Mouse (Mus musculus) limb, embryonic 14.5 days (tissue): Measurements from ENCODE around the gene Gm5244. TPM values are rescaled to one million over a fixed set of nuclear protein-coding genes. Genes with fewer than 3 reads are reported as not detected.
A peak's percentile ranks its signal among the peaks of the same experiment; 100 is the strongest.

ENCODE experiments used
- ATAC-seq: fragments of 200-750 bp; cut with Nextera tagmentation; 2 replicates; pipeline ENCODE4 v1.8.0; 2017; ENCODE audit warnings: low read depth, moderate number of reproducible peaks, moderate TSS enrichment; ENCODE audit not compliant: low FRiP score
- DNase-seq: peaks from one replicate; pipeline ENCODE4 v3.0.0-alpha.2; 2015; ENCODE audit warnings: low spot score
- H3K27ac ChIP-seq: fragments of 300-500 bp; sonication (generic); replicated peaks from 2 replicates; pipeline ENCODE4 v1.5.1; 2014; ENCODE audit warnings: low read depth, mild to moderate bottlenecking, low read length, moderate library complexity, mixed read lengths
- H3K27me3 ChIP-seq: fragments of 300-500 bp; sonication (generic); 2 replicates; pipeline ENCODE4 v1.6.1; 2014; ENCODE audit warnings: low read length, mixed read lengths; ENCODE audit not compliant: control insufficient read depth, insufficient read depth
- H3K36me3 ChIP-seq: fragments of 300-500 bp; sonication (generic); 2 replicates; pipeline ENCODE4 v1.6.1; 2014; ENCODE audit warnings: mild to moderate bottlenecking, low read length, moderate library complexity, mixed read lengths; ENCODE audit not compliant: control insufficient read depth, insufficient read depth
- H3K4me1 ChIP-seq: fragments of 300-500 bp; sonication (generic); 2 replicates; pipeline ENCODE4 v1.6.1; 2014; ENCODE audit warnings: antibody characterized with exemption, low read length, mixed read lengths; ENCODE audit not compliant: control insufficient read depth, insufficient read depth
- H3K4me2 ChIP-seq: fragments of 300-500 bp; sonication (generic); replicated peaks from 2 replicates; pipeline ENCODE4 v1.6.1; 2014; ENCODE audit warnings: low read depth, mild to moderate bottlenecking, low read length, moderate library complexity; ENCODE audit not compliant: severe bottlenecking
- H3K4me3 ChIP-seq: fragments of 300-500 bp; sonication (generic); replicated peaks from 2 replicates; pipeline ENCODE4 v1.5.1; 2014; ENCODE audit warnings: low read length
- H3K9ac ChIP-seq: fragments of 300-500 bp; sonication (generic); 2 replicates; pipeline ENCODE4 v1.6.1; 2014; ENCODE audit warnings: mild to moderate bottlenecking, low read depth, low read length, moderate library complexity; ENCODE audit not compliant: severe bottlenecking
- H3K9me3 ChIP-seq: fragments of 300-500 bp; sonication (generic); 2 replicates; pipeline ENCODE4 v1.6.1; 2016; ENCODE audit warnings: low read length; ENCODE audit not compliant: control insufficient read depth
- POLR2A ChIP-seq: fragments of 200-500 bp; IDR thresholded peaks from 2 replicates; pipeline ENCODE4 v1.8.0; 2012; ENCODE audit warnings: inconsistent platforms, mild to moderate bottlenecking, moderate library complexity, borderline replicate concordance; ENCODE audit not compliant: insufficient read depth, insufficient read length; ENCODE audit errors: extremely low read depth
- WGBS: fragments of 180-500 bp; shearing (Covaris S2); extraction: QIAGEN DNeasy Blood & Tissue Kit; methylation state at CpG from one replicate; pipeline ENCODE4 v1.1.7; 2014; 5-methylcytosine and 5-hydroxymethylcytosine counted together
- polyA plus RNA-seq, 2 experiments: library from polyadenylated mRNA; depleted of rRNA in 1 of 2; stranded (reverse) in 1 of 2; unstranded in 1 of 2; fragments of >200 nt; fragmentation: Nextera tagmentation in 1 of 2; extraction: Ambion mirVana in 1 of 2; gene quantifications; 2 replicates each; pipeline versions ENCODE4 v1.2.1 to v1.2.3; 2012 to 2014

Gm5244 gene
- polyA plus RNA-seq, 2 experiments: not detected

- H3K4me2 ChIP-seq: no peak overlapping the region
- H3K4me1 ChIP-seq: no peaks in the 10 kb centered on the region
- no peaks in the 10 kb centered on the region for H3K36me3 ChIP-seq
- 97% methylated on average over 1 of the region's 1 CpGs for WGBS
- no peak for TF ChIP-seq POLR2A
- no peak overlapping the region for H3K4me3 ChIP-seq
- no peaks in the 10 kb centered on the region for H3K27me3 ChIP-seq
- no peak overlapping the region for H3K27ac ChIP-seq
- H3K9ac ChIP-seq: no peak overlapping the region
- H3K9me3 ChIP-seq: no peaks in the 10 kb centered on the region
- no peak for ATAC-seq
- no peak for DNase-seq
These were observed 28.0 kb upstream of the Gm5244 start for GRCm38 (mm10) chr19:12818507-12818906.

GRCm38 (mm10) chr19:12820383-12820782 is 26.1 kb upstream of the Gm5244 start:
- Histone ChIP-seq H3K9me3 (no peaks in the 10 kb centered on the region), H3K4me1 (no peaks in the 10 kb centered on the region), H3K4me2 (no peak overlapping the region), H3K4me3 (no peak overlapping the region), H3K27me3 (no peaks in the 10 kb centered on the region), H3K9ac (no peak overlapping the region), H3K27ac (no peak overlapping the region), H3K36me3 (no peaks in the 10 kb centered on the region)
- DNase-seq (peak; percentile 22), ATAC-seq (no peak)
- WGBS: 37% methylated on average over 4 of the region's 4 CpGs
- no peak for TF ChIP-seq POLR2A

GRCm38 (mm10) chr19:12824549-12824948 is 21.9 kb upstream of the Gm5244 start:
- Histone ChIP-seq H3K27ac (no peak overlapping the region), H3K36me3 (no peaks in the 10 kb centered on the region), H3K4me2 (no peak overlapping the region), H3K9ac (no peak overlapping the region), H3K4me3 (no peak overlapping the region), H3K27me3 (no peaks in the 10 kb centered on the region), H3K4me1 (no peaks in the 10 kb centered on the region), H3K9me3 (no peaks in the 10 kb centered on the region)
- DNase-seq (no peak), ATAC-seq (no peak)
- WGBS: 74% methylated on average over 4 of the region's 4 CpGs
- TF ChIP-seq POLR2A: no peak

GRCm38 (mm10) chr19:12830823-12831430 is 15.6 kb upstream of the Gm5244 start:
- Histone ChIP-seq H3K9ac (no peak overlapping the region), H3K4me1 (no peaks in the 10 kb centered on the region), H3K36me3 (no peaks in the 10 kb centered on the region), H3K4me2 (no peak overlapping the region), H3K27me3 (no peaks in the 10 kb centered on the region), H3K9me3 (no peaks in the 10 kb centered on the region), H3K4me3 (no peak overlapping the region), H3K27ac (no peak overlapping the region)
- no peak for TF ChIP-seq POLR2A
- ATAC-seq: no peak
- WGBS: 61% methylated on average over 2 of the region's 2 CpGs
- DNase-seq: no peak

GRCm38 (mm10) chr19:12831559-12831958 is 14.9 kb upstream of the Gm5244 start:
- WGBS: 75% methylated on average over 1 of the region's 1 CpGs
- H3K4me2 ChIP-seq: no peak overlapping the region
- no peaks in the 10 kb centered on the region for H3K36me3 ChIP-seq
- H3K4me1 ChIP-seq: no peaks in the 10 kb centered on the region
- no peaks in the 10 kb centered on the region for H3K9me3 ChIP-seq
- DNase-seq (no peak), ATAC-seq (no peak)
- TF ChIP-seq POLR2A: no peak
- H3K27ac ChIP-seq: no peak overlapping the region
- no peaks in the 10 kb centered on the region for H3K27me3 ChIP-seq
- no peak overlapping the region for H3K4me3 ChIP-seq
- H3K9ac ChIP-seq: no peak overlapping the region

GRCm38 (mm10) chr19:12833625-12834024 is 12.9 kb upstream of the Gm5244 start:
- H3K9me3 ChIP-seq: no peaks in the 10 kb centered on the region
- no peak overlapping the region for H3K9ac ChIP-seq
- no peaks in the 10 kb centered on the region for H3K27me3 ChIP-seq
- no peaks in the 10 kb centered on the region for H3K4me1 ChIP-seq
- WGBS: 78% methylated on average over 3 of the region's 3 CpGs
- TF ChIP-seq POLR2A: no peak
- H3K4me2 ChIP-seq: no peak overlapping the region
- H3K36me3 ChIP-seq: no peaks in the 10 kb centered on the region
- H3K4me3 ChIP-seq: no peak overlapping the region
- no peak for ATAC-seq
- no peak overlapping the region for H3K27ac ChIP-seq
- no peak for DNase-seq
